Mouse (Mus musculus): ENCODE measurements around the gene Arhgef28. TPM values are rescaled to one million over a fixed set of nuclear protein-coding genes. Genes with fewer than 3 reads are reported as not detected.

The Arhgef28 gene
- polyA plus RNA-seq, 1 experiment from 2014 or later, result 32.7 TPM

DNA sequence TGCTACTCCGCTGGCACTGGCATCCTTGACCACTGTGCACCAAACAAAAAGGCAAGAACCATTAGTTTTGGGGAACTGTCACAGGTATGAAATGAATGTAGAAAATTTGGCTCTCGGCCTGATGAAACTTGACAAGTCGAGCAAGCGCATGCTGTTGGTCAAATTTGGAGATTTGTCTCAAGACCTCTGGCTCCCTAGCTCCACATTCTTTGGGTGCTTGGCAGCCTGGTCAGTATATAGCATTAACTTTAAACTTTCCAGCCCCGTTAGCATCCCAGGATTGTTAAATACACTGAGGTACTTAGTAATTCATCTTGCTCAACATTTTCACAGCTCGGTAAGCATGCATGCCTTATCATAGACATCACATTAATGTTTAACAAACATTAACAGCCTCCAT is 330.2 kb downstream of the Arhgef28 start:
- Histone ChIP-seq H3K27me3 (ENCODE audit: control insufficient read depth, insufficient read depth, low read length) (no peaks in the 10 kb centered on the region), H3K4me2 (ENCODE audit: low read depth, low read length) (no peak overlapping the region), H3K4me3 (ENCODE audit: low read depth, low read length) (no peak overlapping the region), H3K9me3 (ENCODE audit: control insufficient read depth, low read length) (no peaks in the 10 kb centered on the region), H3K9ac (replicated peaks; ENCODE audit: low read depth, low read length) (no peak overlapping the region), H3K36me3 (ENCODE audit: control insufficient read depth, insufficient read depth, low read length) (no peaks in the 10 kb centered on the region), H3K27ac (ENCODE audit: low read depth, low read length) (no peak overlapping the region), H3K4me1 (ENCODE audit: control insufficient read depth, insufficient read depth, low read length) (peaks cover 6% of the 10 kb centered on the region; the same call in 1 of the 2 replicates)
- ATAC-seq (ENCODE audit: low read depth), result no peak
- WGBS, result 80% methylated on average over 6 of the region's 6 CpGs

- H3K4me3 ChIP-seq (ENCODE audit: low read depth, low read length), result no peak overlapping the region
- 0 out of 2 replicates have a peak overlapping the region, but pooled peaks have one; percentile 30 for H3K27ac ChIP-seq (ENCODE audit: low read depth, low read length)
- H3K9ac ChIP-seq (replicated peaks; ENCODE audit: low read depth, low read length), result no peak overlapping the region
- ATAC-seq (ENCODE audit: low read depth), result no peak
- H3K4me2 ChIP-seq (ENCODE audit: low read depth, low read length), result no peak overlapping the region
- no peaks in the 10 kb centered on the region for H3K9me3 ChIP-seq (ENCODE audit: control insufficient read depth, low read length)
- WGBS, result 69% methylated on average over 12 of the region's 12 CpGs
- no peaks in the 10 kb centered on the region for H3K36me3 ChIP-seq (ENCODE audit: control insufficient read depth, insufficient read depth, low read length)
- peaks cover 17% of the 10 kb centered on the region for H3K4me1 ChIP-seq (ENCODE audit: control insufficient read depth, insufficient read depth, low read length)
- no peaks in the 10 kb centered on the region for H3K27me3 ChIP-seq (ENCODE audit: control insufficient read depth, insufficient read depth, low read length)
These were observed 336.8 kb downstream of the Arhgef28 start for GRCm38 (mm10) chr13:97869428-97869827.

DNA sequence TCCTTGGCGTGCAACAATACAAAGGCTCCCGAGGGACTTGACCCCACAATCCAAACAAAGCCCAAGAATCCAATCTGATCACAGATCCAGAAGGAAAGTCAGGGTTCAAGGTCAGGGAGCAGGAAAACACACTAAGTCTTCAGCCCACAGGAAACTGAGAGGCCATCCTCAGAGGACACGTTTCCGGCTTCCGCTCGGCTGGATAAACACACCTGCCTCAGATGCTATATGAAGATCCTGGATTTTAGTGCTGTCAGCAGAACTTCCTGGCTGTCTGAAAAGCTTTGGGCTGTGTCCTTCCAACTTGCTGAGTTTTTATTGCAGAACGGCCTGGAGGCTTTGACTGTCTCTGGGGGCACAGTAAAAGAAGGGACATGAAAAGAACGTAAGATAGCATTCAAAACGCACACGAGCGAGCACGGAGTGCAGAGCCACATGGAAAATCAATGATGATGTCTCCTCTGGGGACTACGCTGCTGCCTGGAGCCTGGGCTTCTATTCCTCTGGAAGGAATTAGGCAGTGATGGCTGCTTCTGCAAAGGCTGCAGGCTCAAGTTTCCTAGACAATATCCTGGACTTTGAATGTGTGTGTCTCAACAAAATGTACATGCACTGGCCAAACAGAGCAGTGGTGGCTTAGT is 338.8 kb downstream of the Arhgef28 start:
- H3K27me3 ChIP-seq (ENCODE audit: control insufficient read depth, insufficient read depth, low read length), result no peaks in the 10 kb centered on the region
- H3K9ac ChIP-seq (replicated peaks; ENCODE audit: low read depth, low read length), result no peak overlapping the region
- H3K9me3 ChIP-seq (ENCODE audit: control insufficient read depth, low read length), result no peaks in the 10 kb centered on the region
- H3K27ac ChIP-seq (ENCODE audit: low read depth, low read length), result peak overlapping the region; percentile 4; the same call in 1 of the 2 replicates
- no peaks in the 10 kb centered on the region for H3K36me3 ChIP-seq (ENCODE audit: control insufficient read depth, insufficient read depth, low read length)
- peaks cover 17% of the 10 kb centered on the region for H3K4me1 ChIP-seq (ENCODE audit: control insufficient read depth, insufficient read depth, low read length)
- no peak overlapping the region for H3K4me3 ChIP-seq (ENCODE audit: low read depth, low read length)
- WGBS, result 22% methylated on average over 13 of the region's 13 CpGs
- ATAC-seq (ENCODE audit: low read depth), result no peak; the same call in 1 of the 2 replicates
- no peak overlapping the region for H3K4me2 ChIP-seq (ENCODE audit: low read depth, low read length)

- Histone ChIP-seq H3K36me3 (ENCODE audit: control insufficient read depth, insufficient read depth, low read length) (no peaks in the 10 kb centered on the region), H3K9me3 (ENCODE audit: control insufficient read depth, low read length) (no peaks in the 10 kb centered on the region), H3K4me1 (ENCODE audit: control insufficient read depth, insufficient read depth, low read length) (no peaks in the 10 kb centered on the region), H3K4me2 (ENCODE audit: low read depth, low read length) (no peak overlapping the region), H3K9ac (replicated peaks; ENCODE audit: low read depth, low read length) (no peak overlapping the region), H3K4me3 (ENCODE audit: low read depth, low read length) (no peak overlapping the region), H3K27me3 (ENCODE audit: control insufficient read depth, insufficient read depth, low read length) (no peaks in the 10 kb centered on the region), H3K27ac (ENCODE audit: low read depth, low read length) (no peak overlapping the region)
- 95% methylated on average over 3 of the region's 3 CpGs for WGBS
- no peak for ATAC-seq (ENCODE audit: low read depth)
These were observed 347.2 kb downstream of the Arhgef28 start for GRCm38 (mm10) chr13:97859071-97859470.

DNA sequence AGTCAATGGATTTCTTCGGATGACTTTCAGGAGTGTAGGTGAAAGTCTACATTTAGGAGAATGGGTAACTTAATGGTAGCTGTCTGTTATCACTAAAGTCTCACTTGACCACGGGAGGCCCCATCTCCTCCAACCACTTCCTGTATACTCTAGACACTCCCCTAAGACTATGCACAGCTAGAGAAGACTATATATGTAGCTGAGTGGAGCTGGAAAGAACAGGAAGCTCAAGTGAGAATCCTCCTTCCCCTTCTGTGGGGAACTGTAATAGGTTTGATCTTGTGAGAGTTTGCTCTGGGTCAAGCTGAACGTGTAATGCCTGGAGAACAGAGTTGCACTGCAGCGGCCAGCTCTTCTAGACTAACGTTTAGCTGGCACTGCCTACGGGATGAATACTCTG is 348.4 kb downstream of the Arhgef28 start:
- Histone ChIP-seq H3K9me3 (ENCODE audit: control insufficient read depth, low read length) (no peaks in the 10 kb centered on the region), H3K4me3 (ENCODE audit: low read depth, low read length) (no peak overlapping the region), H3K9ac (replicated peaks; ENCODE audit: low read depth, low read length) (no peak overlapping the region), H3K4me1 (ENCODE audit: control insufficient read depth, insufficient read depth, low read length) (no peaks in the 10 kb centered on the region), H3K36me3 (ENCODE audit: control insufficient read depth, insufficient read depth, low read length) (no peaks in the 10 kb centered on the region), H3K4me2 (ENCODE audit: low read depth, low read length) (no peak overlapping the region), H3K27ac (ENCODE audit: low read depth, low read length) (no peak overlapping the region), H3K27me3 (ENCODE audit: control insufficient read depth, insufficient read depth, low read length) (no peaks in the 10 kb centered on the region)
- no peak for ATAC-seq (ENCODE audit: low read depth)
- WGBS, result 92% methylated on average over 6 of the region's 6 CpGs

DNA sequence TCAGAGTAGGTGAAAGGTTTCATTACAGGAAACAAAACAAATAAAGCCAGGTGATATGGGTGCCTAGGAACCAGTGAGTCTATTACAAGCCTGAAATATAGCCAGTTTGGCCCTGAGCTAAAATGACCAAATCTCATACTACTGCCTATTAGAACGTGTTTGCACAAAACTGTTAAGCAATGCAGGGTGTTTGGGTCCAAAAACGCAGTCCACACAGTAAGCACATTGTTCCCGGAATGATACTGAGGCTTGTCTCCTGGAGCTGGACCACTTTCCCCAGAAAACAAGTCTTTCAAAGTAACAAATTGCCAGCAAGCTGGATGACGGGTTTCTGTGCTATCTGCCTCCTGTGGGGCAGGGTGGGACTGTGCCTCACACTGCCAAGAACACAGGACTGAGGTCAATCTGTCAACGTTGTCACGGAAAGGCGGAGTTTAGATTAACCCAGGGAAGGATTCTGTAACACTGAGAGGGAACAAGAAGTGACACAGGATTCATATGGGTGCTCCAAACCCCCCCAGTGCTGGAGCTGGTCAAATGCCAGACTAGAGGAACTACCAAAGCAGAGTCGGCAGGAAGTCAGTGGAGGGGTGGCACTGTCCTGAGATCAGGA is 352.8 kb downstream of the Arhgef28 start:
- Histone ChIP-seq H3K27ac (ENCODE audit: low read depth, low read length) (no peak overlapping the region), H3K27me3 (ENCODE audit: control insufficient read depth, insufficient read depth, low read length) (no peaks in the 10 kb centered on the region), H3K4me3 (ENCODE audit: low read depth, low read length) (no peak overlapping the region), H3K4me2 (ENCODE audit: low read depth, low read length) (no peak overlapping the region), H3K9me3 (ENCODE audit: control insufficient read depth, low read length) (no peaks in the 10 kb centered on the region), H3K9ac (replicated peaks; ENCODE audit: low read depth, low read length) (no peak overlapping the region), H3K4me1 (ENCODE audit: control insufficient read depth, insufficient read depth, low read length) (no peaks in the 10 kb centered on the region), H3K36me3 (ENCODE audit: control insufficient read depth, insufficient read depth, low read length) (no peaks in the 10 kb centered on the region)
- WGBS, result 64% methylated on average over 8 of the region's 8 CpGs
- no peak for ATAC-seq (ENCODE audit: low read depth)

Other genes with a start within 250 kb of the Arhgef28 start
- gene Utp15, start 56.6 kb upstream of the Arhgef28 start, polyA plus RNA-seq (2014; fragmentation: Nextera tagmentation; extraction: Ambion mirVana), result 32.1 and 34.4 TPM in 2 replicates
- 83.6 and 96.9 TPM in 2 replicates for gene Ankra2, start 56.6 kb upstream of the Arhgef28 start, polyA plus RNA-seq (2014; fragmentation: Nextera tagmentation; extraction: Ambion mirVana)
- not detected in 2 replicates for gene Gm21976, start 73.4 kb upstream of the Arhgef28 start, polyA plus RNA-seq (2014; fragmentation: Nextera tagmentation; extraction: Ambion mirVana)
- gene Btf3, start 110.6 kb upstream of the Arhgef28 start, polyA plus RNA-seq (2014; fragmentation: Nextera tagmentation; extraction: Ambion mirVana), result 513 and 544 TPM in 2 replicates
- gene Foxd1, start 147.8 kb upstream of the Arhgef28 start, polyA plus RNA-seq (2014; fragmentation: Nextera tagmentation; extraction: Ambion mirVana), result 0.12 and 0.76 TPM in 2 replicates

Data from neural tube, embryonic 14.5 days (tissue).